Mouse (Mus musculus) brain, embryonic 14.5 days (tissue): Measurements from ENCODE around the gene Med7.

Experiments used
- CTCF ChIP-seq: fragments of 200-500 bp; IDR thresholded peaks from 2 replicates; pipeline ENCODE4 v1.5.1; 2012; ENCODE audit warnings: inconsistent platforms, mild to moderate bottlenecking, moderate library complexity, borderline replicate concordance; ENCODE audit not compliant: insufficient read depth, insufficient read length; ENCODE audit errors: extremely low read depth
- POLR2A ChIP-seq: fragments of 200-500 bp; IDR thresholded peaks from 2 replicates; pipeline ENCODE4 v1.6.1; 2012; ENCODE audit warnings: mild to moderate bottlenecking, inconsistent platforms, borderline replicate concordance; ENCODE audit not compliant: poor library complexity, insufficient read depth, insufficient read length, severe bottlenecking; ENCODE audit errors: extremely low read depth

- TF ChIP-seq CTCF (no peak), POLR2A (no peak)
These were observed 40.4 kb upstream of the Med7 start, which contains the start of gene Fam71b for GRCm38 (mm10) chr11:46396167-46396859.
